Mouse (Mus musculus) brain, embryonic 14.5 days (tissue): Measurements from ENCODE around the gene Sars2. TPM values are rescaled to one million over a fixed set of nuclear protein-coding genes. Genes with fewer than 3 reads are reported as not detected.
A peak's percentile ranks its signal among the peaks of the same experiment; 100 is the strongest.

Experiments
- DNase-seq: peaks from one replicate; pipeline ENCODE4 v3.0.0-alpha.2; 2011; ENCODE audit warnings: low read depth
- CTCF ChIP-seq: fragments of 200-500 bp; IDR thresholded peaks from 2 replicates; pipeline ENCODE4 v1.5.1; 2012; ENCODE audit warnings: inconsistent platforms, mild to moderate bottlenecking, moderate library complexity, borderline replicate concordance; ENCODE audit not compliant: insufficient read depth, insufficient read length; ENCODE audit errors: extremely low read depth
- POLR2A ChIP-seq: fragments of 200-500 bp; IDR thresholded peaks from 2 replicates; pipeline ENCODE4 v1.6.1; 2012; ENCODE audit warnings: mild to moderate bottlenecking, inconsistent platforms, borderline replicate concordance; ENCODE audit not compliant: poor library complexity, insufficient read depth, insufficient read length, severe bottlenecking; ENCODE audit errors: extremely low read depth
- polyA plus RNA-seq: library from polyadenylated mRNA; depleted of rRNA; stranded (reverse); fragments of >200 nt; gene quantifications from 2 replicates; pipeline ENCODE4 v1.2.3, GENCODE M21; 2012; rRNA removed

The Sars2 gene
- polyA plus RNA-seq, 1 experiment, result 22.5 TPM

GRCm38 (mm10) chr7:28796562-28796975, 54.8 kb downstream of the Sars2 start:
- TF ChIP-seq CTCF (peak; percentile 92), POLR2A (no peak)
- DNase-seq, result peak; percentile 69

DNA sequence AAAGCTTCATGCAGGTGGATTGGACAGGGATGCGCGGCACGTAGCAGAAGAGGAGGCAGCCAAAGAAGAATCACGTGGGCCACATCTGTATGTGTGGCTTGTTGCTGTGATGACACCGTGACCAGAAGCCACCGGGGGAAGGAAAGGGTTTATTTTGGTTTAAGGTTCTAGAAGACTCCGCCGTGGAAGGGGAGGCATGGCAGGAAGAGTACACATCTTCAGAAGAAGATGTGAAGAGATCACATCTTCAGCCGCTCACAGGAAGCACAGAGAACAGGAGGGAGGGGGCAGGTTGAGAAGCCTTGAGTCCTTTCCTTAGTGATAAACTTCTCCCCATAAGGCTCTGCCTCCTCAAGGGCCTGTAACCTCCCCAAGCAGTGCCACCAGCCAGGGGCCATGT, 58.2 kb downstream of the Sars2 start:
- no peak for DNase-seq
- no peak for TF ChIP-seq CTCF
- TF ChIP-seq POLR2A, result no peak

DNA sequence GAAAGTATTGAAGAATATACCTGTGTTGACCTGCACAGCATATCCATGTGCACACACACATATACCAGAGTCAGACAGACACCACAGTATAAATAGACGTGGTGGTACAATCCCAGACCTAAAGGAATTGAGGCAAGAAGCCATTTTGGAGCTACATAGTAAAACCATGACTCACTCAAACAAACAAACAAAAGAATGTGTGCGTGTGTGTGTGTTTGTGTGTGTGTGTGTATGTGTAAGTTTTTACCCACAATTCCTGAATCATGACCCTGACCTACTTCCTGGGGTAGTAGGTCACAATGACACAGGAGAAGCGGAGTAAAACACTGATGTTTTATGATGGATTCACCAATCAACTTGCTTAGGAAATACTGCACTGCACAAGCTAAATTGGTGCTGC, 59.7 kb downstream of the Sars2 start:
- DNase-seq, result no peak
- TF ChIP-seq POLR2A, result no peak

DNA sequence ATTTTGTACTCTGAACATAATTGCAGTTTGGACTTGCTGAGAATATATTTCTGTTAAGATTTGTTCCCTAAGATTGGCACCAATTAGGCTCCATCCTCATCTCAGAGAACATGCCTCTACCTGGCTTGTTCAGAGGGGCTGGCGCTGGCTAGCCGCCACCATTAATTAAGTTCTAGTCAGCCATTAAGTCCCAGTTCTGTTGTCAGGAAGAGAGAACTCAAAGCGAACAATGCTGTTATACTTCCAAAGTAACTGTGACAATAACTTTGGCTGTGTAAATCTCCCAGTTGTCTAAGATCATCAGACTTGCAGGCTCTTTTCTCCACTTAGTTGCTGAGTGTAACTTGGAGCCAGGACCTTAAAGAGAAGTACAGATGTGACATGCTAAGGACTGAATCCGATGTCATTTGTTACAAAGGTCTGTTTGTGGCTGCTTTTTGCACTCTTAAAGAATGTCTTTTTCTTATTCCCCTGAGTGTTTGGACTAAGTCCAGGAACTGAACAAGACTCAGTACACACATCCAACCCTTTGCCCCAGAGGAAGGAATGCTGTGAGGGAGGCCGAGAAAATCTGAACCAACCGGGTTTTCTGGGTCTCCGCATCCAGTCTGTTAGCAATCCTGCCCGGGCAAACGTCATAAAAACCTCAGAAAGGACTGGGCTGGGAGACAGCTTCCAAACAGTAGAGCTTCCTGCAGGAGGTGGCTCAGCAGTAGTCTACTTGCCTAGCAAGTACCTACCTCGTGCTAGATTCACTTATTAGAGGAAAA, 60.3 kb downstream of the Sars2 start:
- DNase-seq, result peak; percentile 80
- no peak for TF ChIP-seq CTCF
- TF ChIP-seq POLR2A, result no peak

- TF ChIP-seq CTCF (no peak), POLR2A (no peak)
- DNase-seq, result peak; percentile 51
Measured at GRCm38 (mm10) chr7:28802846-28803588, 61.2 kb downstream of the Sars2 start.

Other genes starting within 250 kb of the Sars2 start
- not detected in 2 replicates for gene Ifnl2, start 231.5 kb upstream of the Sars2 start, polyA plus RNA-seq
- gene Ifnl3, start 219.2 kb upstream of the Sars2 start, polyA plus RNA-seq, result not detected in 2 replicates
- gene Sycn, start 201.1 kb upstream of the Sars2 start, polyA plus RNA-seq, result not detected in 2 replicates
- gene Nccrp1, start 194.7 kb upstream of the Sars2 start, polyA plus RNA-seq, result 0.08 and 0.11 TPM in 2 replicates
- gene Samd4b, start 143.8 kb upstream of the Sars2 start, polyA plus RNA-seq, result 83.9 and 92.0 TPM in 2 replicates
- 18.9 and 21.3 TPM in 2 replicates for gene Pak4, start 143.8 kb upstream of the Sars2 start, polyA plus RNA-seq
- gene Acp7, start 110.7 kb upstream of the Sars2 start, polyA plus RNA-seq, result 0.11 and 0.30 TPM in 2 replicates
- gene Fbxo27, start 49.1 kb upstream of the Sars2 start, polyA plus RNA-seq, result 18.0 and 22.0 TPM in 2 replicates
- 3.3 and 4.1 TPM in 2 replicates for gene Fbxo17, start 25.2 kb upstream of the Sars2 start, polyA plus RNA-seq
- 68.0 and 91.1 TPM in 2 replicates for gene Mrps12, start 172 bp upstream of the Sars2 start, polyA plus RNA-seq
- 0.33 TPM in 1 of 2 replicates, not detected in the other for gene Ccer2, start 14.2 kb downstream of the Sars2 start, polyA plus RNA-seq
- 119 and 125 TPM in 2 replicates for gene Sirt2, start 24.7 kb downstream of the Sars2 start, polyA plus RNA-seq
- gene Nfkbib, start 25.5 kb downstream of the Sars2 start, polyA plus RNA-seq, result 32.7 and 34.7 TPM in 2 replicates
- gene Rinl, start 47.0 kb downstream of the Sars2 start, polyA plus RNA-seq, result 0.90 and 1.1 TPM in 2 replicates
- 444 and 451 TPM in 2 replicates for gene Hnrnpl, start 66.5 kb downstream of the Sars2 start, polyA plus RNA-seq
- 77.8 and 100 TPM in 2 replicates for gene Ech1, start 83.2 kb downstream of the Sars2 start, polyA plus RNA-seq
- 6.0 and 7.0 TPM in 2 replicates for gene Lgals4, start 91.9 kb downstream of the Sars2 start, polyA plus RNA-seq
- 30.7 and 31.2 TPM in 2 replicates for gene Lgals7, start 121.9 kb downstream of the Sars2 start, polyA plus RNA-seq
- 0.08 and 0.16 TPM in 2 replicates for gene Capn12, start 139.4 kb downstream of the Sars2 start, polyA plus RNA-seq
- gene Actn4, start 220.3 kb downstream of the Sars2 start, polyA plus RNA-seq, result 134 and 173 TPM in 2 replicates
- gene Eif3k, start 239.9 kb downstream of the Sars2 start, polyA plus RNA-seq, result 411 and 463 TPM in 2 replicates
- gene Map4k1, start 240.1 kb downstream of the Sars2 start, polyA plus RNA-seq, result 7.8 and 8.2 TPM in 2 replicates